Mouse (Mus musculus) T-helper 2 cell (primary cell): ENCODE results near the gene Scrt2.

Experiments
- in situ Hi-C: fragments of 300-600 bp; cut with MboI, MseI; formaldehyde crosslinking; loops from one replicate; pipeline ENCODE4 v1.15.1; 2025; ENCODE audit warnings: high pct_unique_total_duplicates

Gene Scrt2

DNA sequence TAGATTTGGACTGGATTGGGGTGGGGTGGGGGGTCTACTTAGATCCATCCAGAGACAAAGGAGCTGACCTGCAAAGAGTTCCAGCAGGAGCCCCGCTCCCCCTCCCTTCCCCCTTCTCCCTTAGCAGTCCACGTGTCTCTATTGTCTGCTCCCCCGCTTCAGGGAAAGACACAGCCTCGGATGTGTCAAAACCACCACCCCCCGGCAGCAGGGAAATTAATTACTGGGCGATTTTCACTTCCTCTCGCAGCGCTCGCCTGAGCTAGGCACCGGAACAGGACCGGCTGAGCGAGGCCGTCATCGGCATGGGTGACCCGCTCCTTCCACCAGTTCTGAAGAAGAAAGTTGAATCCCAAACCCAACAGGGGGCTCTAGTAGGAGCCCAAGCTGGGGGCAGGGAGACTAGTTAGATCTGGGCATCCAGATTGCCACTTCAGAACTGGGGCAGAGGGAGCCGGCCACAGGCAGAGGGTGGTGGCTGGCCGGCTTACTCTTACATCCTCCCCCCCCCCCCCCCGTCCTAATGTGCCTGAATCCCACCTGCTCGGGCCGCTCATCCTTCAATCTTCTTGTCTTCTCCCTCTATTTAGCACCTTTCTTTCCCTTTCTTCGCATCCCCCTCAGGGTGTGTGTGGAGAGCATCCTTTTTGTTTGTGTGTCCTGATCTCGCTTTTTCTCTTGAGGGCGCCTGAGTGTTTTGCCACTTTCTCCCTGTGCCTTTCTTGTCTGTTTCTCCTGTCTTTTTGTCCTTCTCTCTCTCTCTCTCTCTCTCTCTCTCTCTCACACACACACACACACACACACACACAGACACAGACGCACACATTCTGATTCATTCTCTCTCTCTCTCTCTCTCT, at the start of gene Scrt2:
Gene Scrt2, plus strand, starts transcription at position 845 of the 857 bp plus-strand sequence.
- in situ Hi-C loops, result no loop called here

DNA sequence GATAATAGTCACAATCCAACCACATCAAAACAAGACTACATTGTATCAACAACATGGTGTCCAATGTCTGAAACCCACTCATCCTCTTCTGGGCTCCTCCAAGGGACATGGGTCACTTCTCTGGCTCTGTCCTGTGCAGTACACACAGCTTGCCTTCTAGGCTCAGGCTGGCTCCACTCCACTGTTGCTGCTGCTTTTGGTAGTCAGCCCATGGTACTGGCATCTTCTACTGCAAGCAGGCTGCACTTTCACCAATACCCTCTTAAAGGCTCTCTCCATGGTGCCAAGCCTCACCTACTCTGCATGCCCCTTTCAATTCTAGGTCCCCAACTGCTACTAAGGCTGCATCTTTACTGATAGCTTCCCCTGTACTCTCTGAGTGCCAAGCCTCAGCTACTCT, 41.2 kb upstream of the Scrt2 start:
- in situ Hi-C loops, result no loop called here

DNA sequence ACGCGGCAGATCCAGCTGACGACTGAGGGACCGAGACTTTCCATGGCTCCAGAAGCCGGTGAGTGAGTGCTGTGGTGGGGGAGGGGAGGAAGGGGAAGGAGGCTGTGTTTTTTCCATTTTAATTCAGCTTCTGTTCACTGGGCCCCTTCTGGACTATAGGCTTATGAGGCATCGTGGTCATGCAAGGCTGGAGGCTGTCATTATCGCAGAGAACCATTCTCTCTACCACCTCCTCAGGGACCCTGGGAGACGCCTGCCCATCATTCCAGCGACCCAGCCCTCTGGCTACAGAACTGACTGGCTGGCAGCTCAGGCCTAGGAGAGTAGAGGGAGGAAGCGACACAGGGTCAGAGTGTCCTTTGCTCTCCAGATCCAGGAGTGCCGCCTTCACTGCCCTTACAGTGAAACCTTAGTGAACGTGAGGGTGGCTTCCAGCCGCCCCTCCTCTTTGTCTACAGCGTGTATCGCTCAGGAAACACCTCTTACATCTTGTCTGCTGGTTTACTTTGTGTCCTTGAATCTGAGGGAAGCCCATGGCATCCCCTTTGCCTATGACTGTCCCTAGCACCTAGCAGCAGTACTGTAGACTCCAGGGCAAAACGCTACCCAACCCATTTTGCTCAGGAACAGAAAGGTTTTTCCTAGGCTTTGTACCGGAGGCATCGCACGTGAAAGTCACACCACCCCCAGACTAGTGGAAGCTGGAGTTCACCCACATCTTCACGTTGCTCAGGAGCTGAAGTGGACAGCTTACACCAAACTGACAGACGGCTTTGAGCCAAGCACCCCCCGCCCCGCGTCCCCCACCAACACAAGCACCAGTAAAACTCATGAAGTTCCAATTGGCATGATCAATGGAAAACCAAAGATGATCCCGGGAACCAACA, 34.0 kb upstream of the Scrt2 start:
- in situ Hi-C loops, result no loop called here

DNA sequence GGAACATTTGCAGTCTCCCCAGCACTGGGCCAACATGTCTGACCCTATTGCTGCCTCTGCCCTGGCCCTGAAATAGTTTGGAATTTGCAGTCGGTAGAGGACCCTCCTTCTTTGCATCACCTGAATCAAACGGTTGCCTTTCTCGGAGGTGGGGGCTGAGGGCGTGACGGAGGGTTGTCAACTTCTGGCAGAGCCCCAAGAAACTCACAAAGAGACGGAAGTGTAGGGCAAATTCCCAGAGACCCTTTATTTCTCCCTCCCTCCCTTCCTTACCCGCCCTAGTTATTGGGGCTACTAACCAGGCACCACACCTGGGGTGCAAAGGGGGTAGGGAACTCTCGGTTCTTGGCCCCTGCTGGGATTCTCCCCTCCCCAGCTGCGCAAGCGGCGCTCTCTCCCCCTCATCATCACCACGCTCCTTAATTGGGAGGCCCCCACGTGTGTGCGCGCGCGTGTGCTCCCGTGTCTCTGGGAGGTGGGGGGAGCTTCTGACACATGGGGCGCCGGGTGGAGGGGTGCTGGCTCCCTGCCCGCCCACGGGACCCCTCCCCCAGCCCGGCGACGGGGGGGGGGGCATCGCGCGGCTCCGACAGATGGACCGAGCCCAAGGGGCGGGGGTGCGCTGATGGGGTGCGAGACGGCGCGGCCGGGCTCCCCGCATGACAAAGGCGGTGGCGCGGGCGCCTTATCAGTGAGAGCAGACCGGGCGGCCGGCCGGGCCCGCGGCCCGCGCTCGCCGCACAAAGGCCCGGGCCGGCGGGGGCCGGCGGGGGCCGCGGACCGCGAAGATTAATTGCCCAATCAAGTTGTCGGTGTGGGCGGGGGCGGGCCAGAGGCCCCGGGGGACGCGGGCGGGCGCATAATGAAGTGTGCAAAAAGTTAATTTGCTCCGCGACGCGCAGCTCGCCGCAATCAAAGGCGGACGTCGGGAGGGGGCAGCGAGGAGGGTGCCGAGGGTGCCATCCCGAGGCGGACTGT, 33.0 kb upstream of the Scrt2 start:
- in situ Hi-C loops, result no loop called here

DNA sequence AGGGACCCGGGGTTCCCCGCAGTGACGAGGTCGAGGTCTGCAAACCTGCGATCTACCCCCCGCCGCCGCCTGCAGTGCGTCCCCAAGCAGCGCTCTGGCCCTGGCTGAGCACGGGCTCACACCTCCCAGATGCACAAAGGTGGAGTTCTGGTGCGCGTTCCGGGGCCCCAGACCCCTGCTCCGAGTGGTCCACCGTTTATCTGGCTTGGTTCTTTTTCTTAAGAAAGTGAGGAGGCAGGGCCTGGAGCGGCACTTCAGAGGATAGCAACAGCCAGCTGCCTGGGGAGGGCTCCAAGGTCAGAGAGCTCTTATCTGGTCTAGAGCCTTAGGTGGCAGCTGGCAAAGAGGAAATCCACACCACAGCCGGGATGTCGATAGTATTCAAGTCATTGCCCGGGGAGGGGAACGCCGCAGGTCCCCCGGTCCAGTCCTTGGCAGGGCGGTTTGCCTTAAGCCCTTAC, 32.3 kb upstream of the Scrt2 start:
- in situ Hi-C loops, result no loop called here

DNA sequence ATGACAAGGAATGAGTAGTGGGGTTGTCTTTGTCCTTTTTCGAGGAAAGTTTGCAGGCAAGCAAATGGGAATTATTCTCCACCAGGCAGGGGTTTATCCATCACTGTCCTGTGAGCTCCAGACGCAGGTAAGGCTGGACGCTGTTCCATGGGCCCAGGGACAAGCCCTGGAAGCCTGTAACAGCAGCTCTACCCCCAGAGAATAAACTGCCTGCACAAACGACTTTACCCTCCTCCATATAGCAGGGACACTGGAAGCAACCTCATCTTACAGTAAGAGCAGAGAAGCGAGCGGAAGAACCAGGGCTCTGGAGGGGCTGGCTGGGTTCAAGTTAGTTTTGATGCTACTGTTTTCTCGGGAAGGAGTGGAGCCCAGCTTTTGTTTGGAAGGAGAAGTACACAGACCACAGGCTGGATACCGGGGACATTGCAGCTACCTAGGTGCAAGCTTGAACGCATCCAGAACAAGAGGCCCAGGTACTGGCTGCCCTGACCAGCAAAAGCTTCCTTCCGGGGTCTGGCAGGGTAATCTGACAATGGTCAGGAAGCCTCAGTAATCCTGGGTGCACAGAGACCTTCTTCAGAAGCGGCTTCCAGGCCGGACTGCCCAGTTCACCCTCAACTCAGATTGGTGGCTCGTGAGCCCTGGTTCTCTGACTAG, 31.6 kb upstream of the Scrt2 start:
- in situ Hi-C loops, result no loop called here

DNA sequence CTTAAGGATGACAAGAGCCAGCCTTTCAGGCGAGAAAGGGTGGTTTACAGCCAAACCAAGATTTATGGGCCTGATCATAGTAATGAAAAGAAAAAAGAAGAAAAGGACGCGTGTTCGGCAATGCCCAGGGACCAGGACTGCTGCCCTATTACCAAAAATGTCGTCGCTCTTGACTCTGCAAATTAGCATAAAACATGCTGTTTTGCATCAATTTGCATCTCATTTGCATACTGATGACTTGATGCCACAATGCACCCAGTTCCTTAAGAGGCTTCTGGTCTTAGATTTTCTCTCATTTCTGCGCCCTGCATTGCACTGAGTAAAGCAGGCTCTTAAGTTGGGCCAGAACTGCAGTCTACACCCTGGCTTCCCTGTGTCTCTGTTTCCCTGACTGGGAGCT, 31.0 kb upstream of the Scrt2 start:
- in situ Hi-C loops, result no loop called here

DNA sequence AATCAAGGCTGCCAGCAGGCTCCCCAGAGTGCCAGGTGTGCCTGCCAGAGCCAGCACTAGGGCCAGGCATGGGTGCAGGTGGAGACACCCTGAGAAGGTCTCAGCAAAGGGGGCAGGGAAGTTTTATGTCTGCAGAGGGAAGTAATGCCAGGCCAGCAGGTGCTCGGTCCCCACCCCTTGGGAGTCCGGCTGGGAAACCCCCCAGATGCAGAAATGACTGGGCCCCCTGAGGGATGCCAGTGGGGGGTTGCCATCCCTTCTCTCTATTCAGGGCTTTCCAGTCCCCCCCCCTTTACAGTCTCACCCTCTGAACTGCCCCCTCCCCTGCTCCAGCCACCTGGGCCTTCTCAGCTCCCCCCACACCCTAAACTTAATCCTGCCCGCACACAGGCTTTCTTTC, 29.3 kb upstream of the Scrt2 start:
- in situ Hi-C loops, result no loop called here

DNA sequence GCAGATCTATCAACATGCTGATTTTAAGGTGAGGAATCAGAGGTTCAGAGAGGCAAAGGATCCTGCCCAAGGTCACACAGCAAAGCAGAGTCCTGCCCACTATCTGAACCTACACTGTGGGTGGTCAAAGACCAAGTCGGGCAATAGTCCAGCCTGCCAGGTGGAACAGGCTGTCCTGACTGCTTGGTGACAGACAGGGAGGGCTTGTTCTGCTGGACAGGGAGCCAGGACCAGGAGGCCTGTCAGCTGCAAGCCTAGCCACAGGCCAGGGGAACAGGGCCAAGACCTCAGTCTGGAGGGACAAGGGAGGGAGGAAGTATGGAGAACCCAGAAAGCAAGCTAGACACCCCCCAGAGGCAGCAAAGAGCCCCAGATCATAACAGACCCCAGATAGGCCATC, 25.9 kb upstream of the Scrt2 start:
- in situ Hi-C loops, result no loop called here

DNA sequence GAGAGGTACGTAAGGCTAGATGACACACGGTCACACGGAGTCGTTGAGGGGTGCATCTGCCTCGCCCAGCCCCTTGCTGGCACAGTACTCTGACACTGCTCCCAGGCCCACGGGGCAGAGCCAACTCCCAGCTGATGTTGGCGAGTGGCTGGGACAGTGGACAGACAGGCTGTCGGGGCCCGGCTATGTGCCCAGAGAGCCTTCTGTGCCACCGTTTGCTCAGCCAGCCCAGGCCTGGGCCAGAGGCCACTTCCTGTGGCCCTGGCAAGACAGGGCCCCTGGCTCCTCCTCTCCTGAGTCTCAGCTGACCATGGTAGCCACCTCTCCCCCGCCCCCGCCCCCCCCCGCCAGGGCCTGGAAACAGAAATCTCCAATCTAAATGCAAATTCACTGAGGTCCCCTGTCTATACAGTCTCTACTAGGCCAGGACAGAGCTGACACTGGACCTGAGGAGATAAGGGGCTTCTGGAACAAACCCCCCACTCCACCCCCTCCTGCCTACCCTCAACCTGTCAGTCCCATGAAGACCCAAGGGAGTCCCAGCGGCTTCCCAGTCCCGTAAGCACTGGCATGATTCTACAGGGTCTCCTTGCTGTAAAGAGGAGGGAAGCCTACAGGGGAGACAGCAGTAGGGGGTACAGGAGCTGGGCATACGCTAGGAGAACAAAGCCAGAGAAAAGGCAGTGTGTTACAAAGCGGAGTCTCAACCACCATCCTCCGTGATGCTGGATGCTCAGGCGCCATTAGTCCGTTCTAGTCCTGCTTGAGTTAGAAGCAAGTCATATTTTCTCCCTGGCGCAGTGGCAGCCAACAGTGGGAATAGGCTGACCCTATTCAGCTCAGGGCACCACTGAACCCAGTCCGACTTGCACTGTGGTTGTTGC, 24.7 kb upstream of the Scrt2 start:
- in situ Hi-C loops, result no loop called here

DNA sequence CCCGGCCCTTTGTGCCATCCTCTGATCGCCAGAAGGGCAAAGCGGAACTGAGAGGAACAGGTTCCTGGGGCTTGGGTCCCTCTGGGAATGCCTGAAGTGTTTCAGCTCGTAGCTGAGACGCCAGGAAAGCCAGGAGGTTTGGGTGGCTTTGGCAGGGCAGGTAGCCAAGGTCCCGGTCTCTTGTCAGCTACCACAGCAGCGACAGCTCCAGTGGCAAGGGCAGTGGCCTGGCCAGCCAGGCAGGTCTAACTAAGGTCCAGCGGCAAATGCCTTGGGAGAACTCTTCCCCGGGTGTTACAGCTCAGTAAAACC, 24.1 kb upstream of the Scrt2 start:
- in situ Hi-C loops, result no loop called here

DNA sequence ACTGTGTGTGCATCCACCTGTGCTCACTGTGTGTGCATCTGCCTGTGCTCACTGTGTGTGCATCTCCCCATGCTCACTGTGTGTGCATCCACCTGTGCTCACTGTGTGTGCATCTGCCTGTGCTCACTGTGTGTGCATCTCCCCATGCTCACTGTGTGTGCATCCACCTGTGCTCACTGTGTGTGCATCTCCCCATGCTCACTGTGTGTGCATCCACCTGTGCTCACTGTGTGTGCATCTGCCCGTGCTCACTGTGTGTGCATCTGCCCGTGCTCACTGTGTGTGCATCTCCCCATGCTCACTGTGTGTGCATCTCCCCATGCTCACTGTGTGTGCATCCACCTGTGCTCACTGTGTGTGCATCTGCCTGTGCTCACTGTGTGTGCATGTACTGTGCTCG, 18.5 kb upstream of the Scrt2 start:
- in situ Hi-C loops, result loop anchor here (10.0 kb wide), 1 partner anchor 1922 kb away; no protein-coding TSS in a partner anchor

DNA sequence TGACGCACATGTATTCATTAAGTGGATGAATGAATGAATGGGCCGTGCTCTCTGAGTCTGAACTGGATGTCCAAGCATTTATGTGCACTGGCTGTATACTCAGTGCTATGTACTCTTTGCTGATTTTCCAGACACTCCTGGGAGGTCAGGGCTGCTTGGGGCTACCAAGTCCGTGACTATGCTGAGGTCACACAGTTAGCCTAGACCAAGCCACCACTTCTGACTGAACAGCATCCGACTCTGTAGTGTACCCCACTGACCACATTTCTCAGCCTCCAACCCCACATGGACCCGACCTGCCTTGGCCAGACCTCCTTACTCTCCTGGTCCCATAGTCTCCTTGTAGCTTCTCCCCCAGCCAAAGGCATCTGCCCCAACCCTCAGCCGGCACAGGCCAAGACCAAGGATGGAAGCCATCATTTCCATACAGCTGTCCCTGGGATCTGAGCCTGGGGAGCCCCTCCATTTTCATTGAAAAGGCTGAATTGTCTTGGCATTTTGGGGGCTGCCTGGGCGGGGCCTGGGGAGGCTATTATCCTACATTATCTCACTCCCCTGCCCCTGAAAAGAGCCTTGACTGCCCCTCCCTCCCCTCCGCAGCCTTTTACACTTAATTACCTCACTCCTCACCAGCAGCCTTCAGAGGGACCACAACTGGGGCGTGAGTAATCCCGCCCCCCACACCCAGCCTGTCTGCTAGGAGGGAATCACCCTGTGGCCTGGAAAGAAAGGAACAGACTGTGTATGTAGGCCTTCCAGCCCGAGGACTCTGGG, 12.5 kb upstream of the Scrt2 start:
- in situ Hi-C loops, result loop anchor here (10.0 kb wide), 1 partner anchor 1916 kb away; no protein-coding TSS in a partner anchor

DNA sequence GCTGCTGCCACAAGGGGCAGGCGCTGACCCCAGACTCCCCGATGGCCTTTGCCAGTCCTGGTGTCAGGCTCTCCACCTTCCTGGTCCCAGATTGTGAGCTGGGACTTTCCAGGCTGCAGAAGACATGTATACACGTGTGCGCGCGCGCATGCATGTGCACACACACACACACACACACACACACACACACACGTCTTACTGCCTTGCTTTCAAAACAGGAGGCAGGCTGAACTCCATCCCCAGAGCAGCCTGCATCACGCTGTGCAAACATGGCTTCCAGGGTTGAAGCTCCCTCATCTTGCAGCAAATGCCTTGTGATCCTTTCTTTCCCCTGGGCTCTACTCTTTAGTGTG, 11.9 kb upstream of the Scrt2 start:
- in situ Hi-C loops, result loop anchor here (10.0 kb wide), 1 partner anchor 1915 kb away; no protein-coding TSS in a partner anchor

DNA sequence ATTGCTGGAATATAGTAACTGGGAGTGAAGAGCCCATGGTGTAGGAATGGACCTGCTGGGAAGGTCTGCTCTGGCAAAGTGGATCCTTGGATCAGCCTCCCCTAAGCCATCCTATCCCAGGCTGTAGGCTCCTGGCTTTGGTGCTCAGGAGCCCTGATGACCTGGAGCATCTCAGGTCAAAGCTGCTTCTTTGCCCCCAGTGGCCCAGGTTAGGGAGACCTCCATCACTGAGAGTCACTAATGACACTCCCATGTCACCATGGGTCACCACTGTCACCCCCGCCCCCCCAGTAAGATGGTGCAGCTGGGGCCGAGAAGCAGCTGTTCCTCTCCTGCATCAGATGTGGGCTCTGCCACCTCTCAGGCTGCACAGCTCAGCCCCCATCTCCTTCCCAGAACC, 11.4 kb upstream of the Scrt2 start:
- in situ Hi-C loops, result loop anchor here (10.0 kb wide), 1 partner anchor 1915 kb away; no protein-coding TSS in a partner anchor

DNA sequence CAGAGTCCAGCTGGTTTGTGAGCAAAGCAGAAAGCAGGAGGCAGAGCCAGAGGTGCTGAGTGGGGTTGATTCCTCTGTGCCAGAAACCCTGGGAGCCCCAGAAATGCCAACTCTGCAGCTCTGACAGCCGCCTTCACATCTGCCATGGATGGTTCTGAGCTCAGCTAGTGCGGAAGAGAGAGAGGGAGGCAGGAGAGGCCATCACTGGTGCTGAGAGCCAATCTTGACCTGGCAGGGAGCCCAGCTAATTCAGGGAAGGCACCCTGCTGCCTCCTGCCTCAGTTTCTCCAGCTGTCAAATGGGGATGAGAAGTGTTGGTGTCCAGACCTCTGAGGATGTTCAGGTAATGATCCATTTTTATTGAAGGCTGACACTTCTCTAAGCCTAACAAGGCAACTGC, 6.8 kb upstream of the Scrt2 start:
- in situ Hi-C loops, result no loop called here

DNA sequence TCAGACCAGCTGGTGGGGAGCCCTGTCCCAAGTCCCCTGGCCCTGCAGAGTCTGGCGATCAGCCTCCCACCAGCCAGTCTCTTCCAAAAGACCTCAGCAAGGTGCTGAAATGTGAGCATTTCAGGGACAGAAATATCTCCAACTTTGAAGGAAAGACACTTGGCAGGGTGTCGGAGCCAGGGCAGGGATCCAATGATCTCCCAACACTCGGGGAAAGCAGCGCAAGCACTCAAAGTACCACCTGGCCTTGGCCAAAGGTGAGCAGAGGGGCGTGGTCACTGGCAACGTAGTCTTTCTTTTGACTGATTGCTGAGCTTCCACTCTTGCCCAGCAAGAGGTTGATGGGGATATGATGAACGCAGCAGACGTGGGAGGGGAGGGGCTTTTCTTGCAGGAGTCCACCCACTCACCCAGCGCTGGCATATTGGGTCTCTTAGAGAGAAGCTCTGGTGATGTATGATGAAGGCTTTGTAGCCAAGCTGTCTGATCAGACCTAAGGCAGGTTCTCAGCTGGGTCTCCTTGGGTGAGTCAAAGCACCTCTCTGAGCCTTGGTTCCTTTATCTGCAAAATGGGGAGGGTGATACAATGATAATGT, 5.9 kb upstream of the Scrt2 start:
- in situ Hi-C loops, result no loop called here

DNA sequence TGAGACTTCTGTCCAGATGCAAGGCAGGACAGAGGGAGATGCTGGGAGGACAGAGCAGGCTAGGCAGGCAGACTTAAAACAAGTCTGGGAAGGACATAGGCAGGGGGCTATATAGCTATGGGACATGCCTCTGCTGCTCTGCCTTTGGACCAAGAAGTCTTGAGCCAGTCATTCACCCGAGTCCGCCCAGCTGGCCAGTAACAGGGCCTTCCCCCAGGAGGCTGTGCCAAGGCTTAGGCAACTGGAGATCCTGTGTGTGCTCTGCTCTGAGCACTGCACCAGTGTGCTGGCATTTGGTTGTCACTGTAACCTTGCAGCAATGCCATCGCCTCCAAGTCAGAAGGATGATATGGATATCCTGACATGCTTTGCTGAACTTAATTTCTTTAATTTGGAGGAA, 4.0 kb upstream of the Scrt2 start:
- in situ Hi-C loops, result no loop called here
